Mouse (Mus musculus): ENCODE measurements around the gene Rsrp1.

The Rsrp1 gene

DNA sequence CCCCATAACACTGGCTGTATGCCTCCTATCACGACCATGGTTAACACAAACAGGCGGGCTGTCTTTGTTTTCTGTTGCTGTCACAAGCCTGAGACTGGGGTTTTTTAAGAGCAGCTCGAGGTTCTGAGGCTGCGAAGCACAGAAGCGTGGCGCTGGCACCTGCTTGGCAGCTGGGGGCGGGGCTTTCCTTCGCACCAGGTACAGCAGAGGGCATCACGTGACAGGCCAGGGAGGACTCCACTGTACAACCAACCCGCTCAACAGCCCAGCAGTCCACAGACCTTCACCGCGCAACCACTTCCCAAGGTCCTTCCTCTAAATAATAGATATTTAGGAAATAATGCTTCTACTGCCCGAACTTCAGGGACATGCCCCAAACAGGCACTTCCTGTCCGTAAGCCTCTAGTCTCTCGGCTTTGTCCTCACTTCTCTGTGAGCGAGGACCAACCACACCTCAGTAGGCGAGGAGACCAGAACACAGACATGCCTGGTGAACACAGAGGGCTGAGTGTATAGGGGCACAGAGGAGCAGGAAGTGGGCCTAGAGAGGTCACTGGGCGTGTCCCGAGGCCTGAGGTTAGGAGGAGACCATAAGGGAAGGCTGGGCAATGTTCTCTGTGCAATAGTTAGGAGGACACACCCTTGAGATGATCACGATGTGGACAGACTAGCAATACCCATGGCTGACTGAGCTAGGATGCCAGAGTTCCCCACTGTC lies 44.7 kb downstream of the Rsrp1 start:
- DNase-seq: peak; percentile 46 to 67

DNA sequence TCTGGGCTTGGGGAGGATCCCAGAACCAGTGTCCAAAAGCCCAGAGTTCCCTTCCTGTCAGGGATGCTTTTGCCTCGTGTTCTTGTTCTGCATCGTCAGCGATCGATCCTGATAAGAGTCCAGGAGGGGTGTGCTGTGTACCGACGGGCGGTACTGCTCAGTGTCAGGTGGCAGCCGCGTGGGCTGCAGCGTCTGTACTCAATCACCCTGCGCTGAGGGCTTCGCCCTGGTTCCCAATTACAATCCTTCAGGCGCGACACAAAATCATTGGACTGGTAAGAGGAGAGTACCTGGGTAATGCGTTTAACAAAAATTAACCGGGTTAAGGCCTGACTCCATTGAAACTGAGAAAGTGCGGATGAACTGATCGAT lies 45.2 kb downstream of the Rsrp1 start:
- no peak for DNase-seq

DNA sequence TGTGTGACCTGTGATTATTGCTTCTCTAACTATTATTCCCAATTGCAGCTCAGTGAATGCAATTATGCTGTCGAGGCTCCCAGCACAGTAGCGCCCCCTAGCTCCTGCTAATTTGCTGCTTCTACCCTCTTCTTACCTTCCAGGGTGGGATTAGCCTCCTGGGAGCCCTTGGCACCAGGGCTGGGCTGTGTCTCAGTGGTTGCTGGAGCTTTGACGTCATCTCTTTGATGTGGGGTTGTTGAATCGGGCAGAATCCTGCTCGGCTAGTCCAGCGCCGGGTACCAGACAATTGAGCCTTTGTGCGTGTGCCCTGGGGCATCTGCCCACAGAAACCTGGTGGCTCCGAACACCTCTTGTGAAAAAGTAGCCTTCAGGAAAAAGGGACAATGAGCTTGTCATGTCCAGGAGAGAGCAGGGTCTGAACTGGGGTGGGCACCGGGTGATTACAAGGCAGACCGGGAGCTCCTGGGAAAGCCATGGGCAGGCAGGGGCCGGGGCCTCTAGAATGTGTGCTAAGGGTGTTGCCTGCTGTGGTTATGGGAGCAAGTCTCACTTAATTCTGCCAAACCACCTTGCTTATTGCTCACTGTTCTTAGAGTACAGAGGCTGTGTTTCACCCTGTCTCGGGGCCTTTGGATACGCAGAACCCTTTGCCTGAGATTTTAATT lies 52.0 kb downstream of the Rsrp1 start:
- DNase-seq: peak in 1 of 2 experiments; percentile 28

DNA sequence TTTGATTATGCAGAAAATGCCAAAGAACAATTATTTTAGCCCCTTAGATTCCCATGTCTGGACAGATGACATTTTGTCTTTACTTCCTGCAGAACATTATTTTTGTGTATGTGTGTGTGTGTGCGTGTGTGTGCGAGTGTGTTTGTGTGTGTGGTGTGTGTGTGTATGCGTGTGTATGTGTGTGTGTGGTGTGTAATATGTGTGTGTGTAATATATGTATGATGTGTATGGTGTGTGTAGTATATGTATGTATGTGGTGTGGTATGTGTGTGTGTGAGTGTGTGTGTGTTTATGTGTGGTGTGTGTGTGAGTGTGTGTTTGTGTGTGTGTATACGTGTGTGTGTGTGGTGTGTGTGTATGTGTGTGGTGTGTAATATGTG lies 52.5 kb downstream of the Rsrp1 start:
- no peak for DNase-seq

All from kidney, postnatal 36 days (tissue).